Mouse (Mus musculus) hindbrain, embryonic 10.5 days (tissue): ENCODE results near the gene Tbc1d14. TPM values are rescaled to one million over a fixed set of nuclear protein-coding genes. Genes with fewer than 3 reads are reported as not detected.

ENCODE experiments used
- DNase-seq: peaks from one replicate; pipeline ENCODE4 v3.0.0-alpha.2; 2017; ENCODE audit warnings: low spot score
- H3K27ac ChIP-seq: fragments of 300-500 bp; sonication (generic); 2 replicates; pipeline ENCODE4 v1.5.1; 2016; ENCODE audit warnings: mild to moderate bottlenecking, moderate library complexity
- H3K27me3 ChIP-seq: fragments of 300-500 bp; sonication (generic); 2 replicates; pipeline ENCODE4 v1.6.1; 2016; ENCODE audit warnings: mild to moderate bottlenecking; ENCODE audit not compliant: poor library complexity, insufficient read depth, severe bottlenecking
- H3K36me3 ChIP-seq: fragments of 300-500 bp; sonication (generic); 2 replicates; pipeline ENCODE4 v1.6.1; 2016; ENCODE audit warnings: mild to moderate bottlenecking, moderate library complexity
- H3K4me1 ChIP-seq: fragments of 300-500 bp; sonication (generic); replicated peaks from 2 replicates; pipeline ENCODE4 v1.6.1; 2016; ENCODE audit warnings: mild to moderate bottlenecking
- H3K4me3 ChIP-seq: fragments of 300-500 bp; sonication (generic); 2 replicates; pipeline ENCODE4 v1.5.1; 2016; ENCODE audit warnings: mild to moderate bottlenecking, moderate library complexity
- H3K9me3 ChIP-seq: fragments of 300-500 bp; sonication (generic); 2 replicates; pipeline ENCODE4 v1.6.1; 2016; ENCODE audit warnings: mild to moderate bottlenecking, moderate library complexity
- WGBS: fragments of 180-500 bp; shearing (Covaris S2); methylation state at CpG from one replicate; pipeline ENCODE4 v1.1.7; 2016; 5-methylcytosine and 5-hydroxymethylcytosine counted together
- polyA plus RNA-seq: library from polyadenylated mRNA; unstranded; fragments of >200 nt; fragmentation: Nextera tagmentation; extraction: Ambion mirVana; gene quantifications from 2 replicates; pipeline ENCODE4 v1.2.1, GENCODE M21; 2016

Gene Tbc1d14
- polyA plus RNA-seq, 1 experiment from 2014 or later: 44.4 TPM

GRCm38 (mm10) chr5:36517596-36517995 lies 75.5 kb downstream of the Tbc1d14 start:
- WGBS: 92% methylated on average over 3 of the region's 3 CpGs
- H3K36me3 ChIP-seq: peaks cover 92% of the 10 kb centered on the region

GRCm38 (mm10) chr5:36515558-36515957 lies 77.5 kb downstream of the Tbc1d14 start:
- H3K4me1 ChIP-seq: no peaks in the 10 kb centered on the region
- no peaks in the 10 kb centered on the region for H3K27me3 ChIP-seq
- WGBS: 87% methylated on average over 5 of the region's 5 CpGs
- H3K27ac ChIP-seq: no peak overlapping the region
- no peak for DNase-seq
- no peaks in the 10 kb centered on the region for H3K9me3 ChIP-seq
- no peak overlapping the region for H3K4me3 ChIP-seq
- peaks cover 93% of the 10 kb centered on the region for H3K36me3 ChIP-seq

More at GRCm38 (mm10) chr5:36517596-36517995, 75.5 kb downstream of the Tbc1d14 start:
- no peaks in the 10 kb centered on the region for H3K27me3 ChIP-seq
- H3K4me1 ChIP-seq: no peaks in the 10 kb centered on the region
- H3K27ac ChIP-seq: no peak overlapping the region
- no peak overlapping the region for H3K4me3 ChIP-seq
- no peak for DNase-seq
- no peaks in the 10 kb centered on the region for H3K9me3 ChIP-seq

- no peak overlapping the region for H3K4me3 ChIP-seq
- no peak overlapping the region for H3K27ac ChIP-seq
- H3K36me3 ChIP-seq: peaks cover 93% of the 10 kb centered on the region
- no peaks in the 10 kb centered on the region for H3K4me1 ChIP-seq
- no peaks in the 10 kb centered on the region for H3K9me3 ChIP-seq
- H3K27me3 ChIP-seq: no peaks in the 10 kb centered on the region
- DNase-seq: no peak
- WGBS: 83% methylated on average over 1 of the region's 1 CpGs
Measured at GRCm38 (mm10) chr5:36515126-36515525, 78.0 kb downstream of the Tbc1d14 start.

DNA sequence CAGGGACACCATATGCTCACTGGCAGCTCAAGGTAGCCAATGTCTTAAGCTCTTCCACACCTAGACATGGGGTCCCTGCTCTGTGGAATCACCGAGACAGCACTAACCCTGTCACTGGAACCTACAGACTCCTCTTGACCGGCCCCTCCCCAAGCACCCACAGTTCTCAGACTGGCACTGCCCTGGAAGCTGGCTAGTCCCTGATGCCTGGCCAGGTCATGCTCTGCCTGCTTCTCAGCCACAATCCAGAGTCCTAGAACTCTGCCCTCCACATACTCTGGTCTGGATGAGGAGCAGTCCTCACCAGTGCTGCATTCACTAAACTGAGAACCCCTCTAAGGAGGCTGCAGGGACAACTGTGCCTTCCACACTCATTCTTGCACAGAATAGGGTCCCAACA lies 82.1 kb downstream of the Tbc1d14 start:
- DNase-seq: no peak
- Histone ChIP-seq H3K27ac (no peak overlapping the region), H3K4me3 (no peak overlapping the region), H3K36me3 (peaks cover 91% of the 10 kb centered on the region), H3K9me3 (no peaks in the 10 kb centered on the region), H3K4me1 (no peaks in the 10 kb centered on the region), H3K27me3 (no peaks in the 10 kb centered on the region)
- WGBS: 91% methylated on average over 2 of the region's 2 CpGs

GRCm38 (mm10) chr5:36508351-36508750 lies 84.7 kb downstream of the Tbc1d14 start:
- Histone ChIP-seq H3K4me3 (no peak overlapping the region), H3K9me3 (no peaks in the 10 kb centered on the region), H3K27ac (no peak overlapping the region), H3K27me3 (no peaks in the 10 kb centered on the region), H3K36me3 (peaks cover 96% of the 10 kb centered on the region), H3K4me1 (no peaks in the 10 kb centered on the region)
- DNase-seq: no peak
- 94% methylated on average over 10 of the region's 10 CpGs for WGBS

DNA sequence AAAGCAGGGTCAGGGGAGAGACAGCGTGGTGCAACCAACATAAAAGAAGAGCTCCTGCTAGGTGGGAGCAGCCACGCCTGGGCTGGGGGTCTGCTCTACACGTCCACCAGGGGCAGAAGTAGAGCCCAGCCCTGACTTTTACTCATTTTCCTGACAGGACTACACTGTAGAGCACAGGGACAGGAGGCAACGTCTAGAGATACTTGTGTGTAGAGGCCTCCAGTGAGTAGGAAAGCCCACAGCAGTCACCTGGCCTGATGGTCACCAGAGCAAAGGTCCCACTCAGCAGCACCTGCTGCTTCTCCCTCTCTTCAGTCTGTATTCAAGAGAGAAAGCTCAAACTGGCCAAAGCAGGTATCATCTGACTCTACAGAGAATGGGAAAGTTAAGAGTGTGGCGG lies 87.4 kb downstream of the Tbc1d14 start:
- Histone ChIP-seq H3K9me3 (no peaks in the 10 kb centered on the region), H3K36me3 (peaks cover 97% of the 10 kb centered on the region), H3K27me3 (no peaks in the 10 kb centered on the region), H3K27ac (no peak overlapping the region), H3K4me1 (no peaks in the 10 kb centered on the region), H3K4me3 (no peak overlapping the region)
- DNase-seq: no peak
- 67% methylated on average over 5 of the region's 5 CpGs for WGBS

GRCm38 (mm10) chr5:36505235-36505634 lies 87.8 kb downstream of the Tbc1d14 start:
- Histone ChIP-seq H3K9me3 (no peaks in the 10 kb centered on the region), H3K4me3 (no peak overlapping the region), H3K27me3 (no peaks in the 10 kb centered on the region), H3K36me3 (peaks cover 97% of the 10 kb centered on the region), H3K4me1 (no peaks in the 10 kb centered on the region), H3K27ac (no peak overlapping the region)
- 86% methylated on average over 7 of the region's 7 CpGs for WGBS
- DNase-seq: no peak

DNA sequence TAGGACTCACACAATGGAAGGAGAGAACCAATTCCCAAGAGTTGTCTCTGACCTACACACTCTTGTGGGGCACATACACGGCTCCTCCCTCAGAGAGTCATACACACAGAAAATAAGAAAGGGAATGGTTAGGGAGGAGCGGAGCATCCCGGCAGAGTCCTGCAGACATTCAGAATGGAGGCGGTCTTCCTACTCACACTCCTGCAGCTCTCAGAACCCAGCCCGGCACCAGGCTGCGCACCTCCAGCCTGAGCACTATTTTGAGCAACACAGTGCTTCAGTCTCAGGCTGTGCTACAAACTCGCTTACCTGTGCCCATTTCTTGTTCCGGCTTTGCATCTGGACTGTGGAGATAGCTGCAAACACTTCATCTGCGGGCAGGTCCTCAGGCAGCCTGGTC lies 98.4 kb downstream of the Tbc1d14 start:
- Histone ChIP-seq H3K9me3 (0 out of 2 replicates have a peak, but pooled peaks cover 2% of the 10 kb centered on the region), H3K36me3 (peaks cover 73% of the 10 kb centered on the region), H3K4me3 (no peak overlapping the region), H3K27me3 (no peaks in the 10 kb centered on the region), H3K27ac (no peak overlapping the region), H3K4me1 (no peaks in the 10 kb centered on the region)
- DNase-seq: no peak
- 93% methylated on average over 9 of the region's 9 CpGs for WGBS

- no peak overlapping the region for H3K27ac ChIP-seq
- H3K4me1 ChIP-seq: no peaks in the 10 kb centered on the region
- H3K36me3 ChIP-seq: peaks cover 71% of the 10 kb centered on the region
- no peak for DNase-seq
- 0 out of 2 replicates have a peak, but pooled peaks cover 2% of the 10 kb centered on the region for H3K9me3 ChIP-seq
- no peaks in the 10 kb centered on the region for H3K27me3 ChIP-seq
- WGBS: 86% methylated on average over 6 of the region's 6 CpGs
- no peak overlapping the region for H3K4me3 ChIP-seq
Measured at GRCm38 (mm10) chr5:36493919-36494318, 99.2 kb downstream of the Tbc1d14 start.

DNA sequence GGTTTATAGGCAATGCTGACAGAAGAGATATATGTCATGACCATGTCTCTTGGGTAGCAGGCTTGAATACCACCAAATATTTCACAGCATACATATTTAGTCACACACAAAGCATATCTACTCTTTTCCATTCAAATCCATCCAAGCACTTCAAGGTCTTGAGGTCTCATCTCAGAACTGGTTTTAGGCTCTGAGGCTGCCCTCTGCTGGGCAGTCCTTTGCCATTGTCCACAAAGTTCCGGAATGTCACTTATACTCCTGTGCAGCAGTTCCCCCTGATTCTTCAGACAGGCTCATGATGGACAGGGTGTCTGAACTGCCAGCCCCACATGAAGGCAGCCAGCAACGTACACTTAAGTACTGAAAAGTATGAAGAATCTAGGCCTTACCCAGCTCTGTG lies 103.9 kb downstream of the Tbc1d14 start:
- 45% methylated on average over 2 of the region's 2 CpGs for WGBS
- DNase-seq: peak; percentile 25

DNA sequence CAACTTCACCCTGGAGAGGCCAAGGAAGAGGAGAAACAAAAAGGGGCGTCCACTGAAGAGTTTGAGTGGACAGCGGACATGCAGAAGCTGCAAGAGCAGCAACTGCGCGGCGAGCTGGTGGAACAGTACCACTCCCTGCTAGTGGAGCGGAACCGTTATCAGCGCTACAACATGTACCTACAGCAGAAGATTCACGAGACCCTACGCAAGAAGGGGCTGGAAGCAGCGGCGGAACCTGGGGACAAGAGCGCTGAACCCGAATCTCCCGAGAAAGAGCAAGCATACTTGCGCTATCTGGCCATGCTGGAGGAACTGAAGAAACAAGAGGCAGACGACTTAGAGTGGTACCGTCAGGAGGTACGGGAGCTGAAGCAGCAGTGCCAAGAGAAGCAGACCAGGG lies 107.8 kb downstream of the Tbc1d14 start:
- Histone ChIP-seq H3K4me3 (peak overlapping the region; percentile 88), H3K27ac (peak overlapping the region; percentile 87; the same call in 1 of the 2 replicates), H3K9me3 (0 out of 2 replicates have a peak, but pooled peaks cover 4% of the 10 kb centered on the region), H3K4me1 (peaks cover 42% of the 10 kb centered on the region), H3K36me3 (peaks cover 7% of the 10 kb centered on the region; the same call in 1 of the 2 replicates), H3K27me3 (peaks cover 11% of the 10 kb centered on the region)
- DNase-seq: no peak
- WGBS: 35% methylated on average over 19 of the region's 19 CpGs

More for the DNA sequence above, 103.9 kb downstream of the Tbc1d14 start:
- Histone ChIP-seq H3K4me3 (no peak overlapping the region), H3K27ac (no peak overlapping the region), H3K36me3 (peaks cover 35% of the 10 kb centered on the region), H3K9me3 (0 out of 2 replicates have a peak, but pooled peaks cover 4% of the 10 kb centered on the region), H3K4me1 (peaks cover 15% of the 10 kb centered on the region), H3K27me3 (peaks cover 11% of the 10 kb centered on the region)

GRCm38 (mm10) chr5:36484171-36484990 lies 108.7 kb downstream of the Tbc1d14 start, which contains the start of the genes Tada2b and Ccdc96:
TSS of gene Tada2b (minus strand) at chr5:36484285.
TSS of gene Ccdc96 (plus strand) at chr5:36484588.
- Histone ChIP-seq H3K4me3 (peak within 1 kb of the TSS; percentile 88), H3K4me1 (peaks cover 52% of the 10 kb centered on the region), H3K27me3 (peaks cover 11% of the 10 kb centered on the region), H3K9me3 (0 out of 2 replicates have a peak, but pooled peaks cover 4% of the 10 kb centered on the region), H3K27ac (peak within 1 kb of the TSS; percentile 93), H3K36me3 (0 out of 2 replicates have a peak, but pooled peaks cover 7% of the 10 kb centered on the region)
- peak; percentile 98 for DNase-seq
- WGBS: 4% methylated on average over 97 of the region's 97 CpGs
